Mouse (Mus musculus): ENCODE measurements at regions not wholly inside any gene's neighbourhood (a gene's known extent, or its start where the extent isn't known, plus 50 kb on each side); places are given as distances from the start of the nearest gene placed in this dataset.

- peak; percentile 99 for TF ChIP-seq CTCF (IDR thresholded peaks at IDR 0.05; ENCODE audit: control insufficient read depth, insufficient read depth, insufficient replicate concordance, low read depth, low read length)
- no peak for TF ChIP-seq POLR2A (IDR thresholded peaks at IDR 0.05; ENCODE audit: control insufficient read depth, low read depth, low read length)
Measured at GRCm38 (mm10) chr4:24154418-24154817, 341.8 kb upstream of the Mms22l start.
